Mouse (Mus musculus) layer of hippocampus, adult 9-10 months (tissue): ENCODE results near the gene Sdf4.

Source experiments
- DNase-seq: peaks from one replicate; pipeline ENCODE4 v3.0.0; 2022; ENCODE audit warnings: low spot score

Gene Sdf4

GRCm38 (mm10) chr4:155992241-155992905 is at the start of gene Sdf4, which contains the start of gene B3galt6:
Gene Sdf4 (plus strand): TSS chr4:155992872.
Gene B3galt6 (minus strand): TSS chr4:155992649.
- DNase-seq: peak; percentile 67

GRCm38 (mm10) chr4:155943049-155943452 is 49.6 kb upstream of the Sdf4 start:
- DNase-seq: peak; percentile 18

DNA sequence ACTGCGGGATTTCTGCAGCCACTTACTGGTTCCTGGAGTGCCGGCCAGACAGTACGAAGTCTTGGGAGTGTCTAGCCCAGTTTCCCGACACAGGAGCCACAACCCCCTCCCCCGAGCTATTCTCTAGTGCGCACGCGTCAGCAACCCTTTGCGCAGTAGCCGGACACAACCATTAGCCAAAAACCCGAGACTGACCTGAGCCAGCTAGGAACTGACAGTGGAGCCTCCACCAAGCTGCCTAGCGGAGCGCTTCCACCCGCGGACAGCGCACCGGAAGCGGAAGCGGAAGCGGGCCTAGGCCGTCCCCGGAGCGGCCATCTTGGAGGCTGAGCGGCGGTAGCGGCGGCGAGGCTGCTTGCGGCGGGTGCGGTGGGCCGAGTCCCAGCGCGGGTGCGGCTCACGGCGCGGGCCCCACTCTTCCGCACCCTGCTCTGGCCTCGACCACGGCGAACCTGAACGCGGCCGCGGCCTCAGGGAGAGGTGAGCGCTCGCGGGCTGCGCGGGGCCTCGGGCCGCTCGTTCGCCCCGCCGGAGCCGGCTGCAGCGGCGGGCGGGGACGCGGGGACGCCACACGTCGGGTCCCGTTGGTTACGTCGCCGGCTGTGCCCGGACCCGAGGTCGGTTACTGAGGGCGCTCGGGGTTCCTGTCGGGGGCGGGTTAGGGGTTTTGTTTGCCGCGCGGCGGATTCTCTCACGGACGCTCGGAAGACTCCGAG is 49.0 kb upstream of the Sdf4 start, which contains the start of gene Ube2j2:
Gene Ube2j2, plus strand, starts transcription at position 298 of the 716 bp plus-strand sequence.
- peak; percentile 89 for DNase-seq

- no peak for DNase-seq
Observed at GRCm38 (mm10) chr4:155944271-155944670, 48.4 kb upstream of the Sdf4 start.

DNA sequence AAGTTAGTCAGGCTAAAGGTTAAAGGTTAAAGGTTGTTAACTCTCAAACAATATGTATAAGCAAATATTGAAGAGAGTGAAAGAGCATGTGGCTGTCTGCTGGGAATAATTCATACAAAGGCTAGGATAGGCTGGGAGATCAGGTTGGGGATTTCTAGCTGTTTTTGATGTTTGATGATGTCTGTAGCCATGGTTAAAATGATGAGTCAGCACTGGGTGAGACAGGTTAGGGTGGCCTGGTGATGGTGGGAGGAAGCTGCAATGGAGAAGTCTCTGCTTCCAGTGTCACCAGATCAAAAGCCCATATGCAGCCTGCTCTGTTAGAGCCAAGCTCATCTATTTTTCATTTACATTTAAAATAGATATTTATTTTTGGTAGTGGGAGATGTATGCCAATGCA is 45.6 kb upstream of the Sdf4 start:
- no peak for DNase-seq

- DNase-seq: no peak
Observed at GRCm38 (mm10) chr4:155955491-155955890, 37.2 kb upstream of the Sdf4 start.

- DNase-seq: peak; percentile 67
Observed at GRCm38 (mm10) chr4:155959275-155959674, 33.4 kb upstream of the Sdf4 start.

GRCm38 (mm10) chr4:155962167-155962971 is 30.3 kb upstream of the Sdf4 start, which contains the start of gene C1qtnf12:
Gene C1qtnf12 (plus strand): TSS chr4:155962318.
- DNase-seq: no peak

DNA sequence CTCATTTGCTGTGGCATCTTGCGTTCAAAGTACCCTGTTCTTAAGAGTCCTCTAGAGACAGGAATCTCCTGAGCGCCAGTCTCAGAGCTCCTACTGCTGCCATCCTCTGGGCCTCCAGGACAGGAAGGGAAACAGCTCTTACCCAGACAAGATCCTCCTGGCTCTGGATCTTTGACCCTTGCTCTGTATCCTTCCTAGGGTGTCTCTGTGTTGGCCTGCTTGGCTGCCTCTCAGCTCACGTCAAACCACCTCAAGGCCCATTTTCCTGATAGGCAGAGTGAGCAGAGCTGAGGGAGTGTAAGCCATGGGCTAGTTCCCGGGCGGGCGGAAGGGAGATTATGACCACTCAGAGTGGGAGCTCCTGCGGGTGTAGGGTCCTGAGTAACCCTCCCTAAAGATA is 29.6 kb upstream of the Sdf4 start:
- DNase-seq: no peak

DNA sequence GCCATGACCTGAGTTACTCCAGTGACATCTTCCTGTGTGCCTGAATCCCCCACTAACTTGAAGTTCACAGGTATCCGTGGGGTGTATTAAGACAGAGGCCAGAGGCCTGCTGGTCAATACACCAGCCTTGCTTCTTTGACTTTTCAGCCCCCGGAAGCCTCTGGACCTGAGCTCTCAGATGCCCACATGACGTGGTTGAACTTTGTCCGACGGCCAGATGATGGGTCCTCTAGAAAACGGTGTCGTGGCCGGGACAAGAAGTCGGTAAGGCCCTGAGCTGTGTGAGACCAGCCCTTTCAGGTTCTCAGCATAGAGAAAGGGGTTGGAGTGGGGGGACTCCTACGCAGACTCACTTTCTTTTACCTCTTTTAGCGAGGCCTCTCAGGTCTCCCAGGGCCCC is 28.3 kb upstream of the Sdf4 start:
- no peak for DNase-seq

GRCm38 (mm10) chr4:155969043-155969653 is 23.5 kb upstream of the Sdf4 start:
- no peak for DNase-seq

GRCm38 (mm10) chr4:155970286-155970685 is 22.4 kb upstream of the Sdf4 start:
- DNase-seq: no peak

DNA sequence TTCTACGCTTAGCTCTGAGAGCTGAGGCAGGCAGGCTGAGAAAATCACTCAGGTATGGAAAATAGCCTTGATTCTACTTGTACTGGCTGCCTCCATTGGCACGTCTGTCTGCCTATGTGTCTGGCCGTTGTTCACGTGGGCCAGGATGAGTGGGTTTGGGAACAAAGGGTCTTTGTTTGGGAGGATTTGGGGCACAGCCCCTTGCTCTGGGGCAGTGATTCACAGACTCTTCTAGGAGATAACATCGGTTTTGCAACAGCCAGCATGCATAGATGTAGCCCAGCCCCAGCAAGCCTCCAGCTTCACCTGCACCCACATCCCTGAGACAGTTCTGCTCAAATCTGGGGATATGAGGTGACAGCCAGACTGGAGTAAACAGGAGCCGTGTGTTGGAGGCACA is 20.0 kb upstream of the Sdf4 start:
- no peak for DNase-seq

GRCm38 (mm10) chr4:155973239-155973638 is 19.4 kb upstream of the Sdf4 start:
- DNase-seq: no peak

GRCm38 (mm10) chr4:155981436-155982082 is 11.1 kb upstream of the Sdf4 start:
- no peak for DNase-seq

GRCm38 (mm10) chr4:155983788-155984187 is 8.9 kb upstream of the Sdf4 start:
- DNase-seq: no peak

DNA sequence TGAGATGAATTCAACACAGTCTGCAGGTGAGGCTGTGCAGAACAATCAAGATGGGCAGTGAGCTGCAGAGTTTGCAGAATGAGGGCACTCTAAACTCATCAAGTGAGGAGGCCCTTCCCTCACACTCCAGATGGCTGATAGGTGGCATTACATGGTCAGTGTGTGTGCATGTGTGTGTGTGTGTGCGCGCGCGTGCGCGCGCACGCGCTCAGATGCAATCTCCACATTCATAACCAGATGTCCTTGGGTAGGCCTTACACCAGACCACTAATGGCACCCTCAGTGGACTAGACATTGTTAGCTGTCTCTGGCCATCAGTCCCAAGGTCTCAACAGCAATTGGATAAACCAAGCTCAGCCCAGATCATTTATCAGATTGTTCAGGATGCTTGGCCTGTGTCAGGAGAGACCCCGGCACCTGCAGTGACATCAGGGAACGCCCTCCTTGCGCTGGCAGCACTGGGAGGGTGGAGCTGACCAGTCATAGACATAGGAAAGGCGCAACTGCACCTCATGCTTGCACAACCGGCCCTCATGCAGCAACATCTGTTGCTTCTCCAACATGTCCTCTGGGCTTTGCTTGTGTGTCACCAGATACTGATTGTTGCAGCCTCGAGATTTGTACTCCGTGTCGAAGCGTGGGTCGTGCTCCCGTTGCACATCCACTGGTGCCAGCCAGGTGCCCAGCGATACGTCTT is 1.3 kb upstream of the Sdf4 start:
- no peak for DNase-seq

GRCm38 (mm10) chr4:155991908-155992230 is 803 bp upstream of the Sdf4 start:
- peak; percentile 5 for DNase-seq

GRCm38 (mm10) chr4:155992906-155993547 is 355 bp downstream of the Sdf4 start:
- peak; percentile 98 for DNase-seq

GRCm38 (mm10) chr4:155993606-155994005 is 934 bp downstream of the Sdf4 start:
- no peak for DNase-seq

DNA sequence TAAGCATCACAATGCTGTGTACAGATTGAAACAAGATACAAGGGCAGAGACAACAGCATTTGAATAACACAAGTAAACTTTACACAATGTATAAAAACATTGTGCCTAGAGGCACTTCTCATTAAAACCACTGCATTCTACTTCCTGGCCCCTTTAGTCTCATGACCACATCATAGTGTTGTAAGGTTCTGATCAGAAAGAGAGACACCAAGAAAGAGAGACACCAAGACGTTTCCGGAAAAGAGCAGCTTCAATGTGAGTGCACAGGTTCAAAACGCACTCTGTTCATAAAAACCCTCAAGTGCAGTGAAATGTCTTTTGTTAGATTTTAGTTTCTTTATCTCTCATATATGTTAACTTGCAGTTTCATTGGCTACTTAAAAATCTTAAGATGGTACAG is 11.4 kb downstream of the Sdf4 start:
- no peak for DNase-seq
